Mouse (Mus musculus): ENCODE data around the gene Ocm.

DNA sequence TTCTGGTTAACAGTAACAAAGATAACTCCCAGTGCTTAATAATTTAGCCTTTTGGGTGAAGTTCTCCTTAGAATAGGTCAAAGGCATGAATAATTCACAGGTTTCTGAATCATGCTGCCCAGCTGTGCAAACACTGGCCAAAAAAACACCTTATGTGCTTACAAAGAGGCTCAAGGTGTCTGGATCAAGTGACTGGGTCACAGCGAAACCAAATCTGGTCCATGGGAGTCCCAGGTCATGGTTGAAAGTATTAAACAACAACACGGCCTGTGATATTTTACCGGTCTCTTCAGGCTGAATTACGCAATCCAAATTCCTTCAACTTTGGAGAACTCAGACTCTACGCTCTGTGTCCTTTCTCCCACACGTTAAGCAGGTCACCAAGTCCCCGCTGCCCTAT, 6.0 kb upstream of the Ocm start:
- no peak for TF ChIP-seq CTCF (IDR thresholded peaks at IDR 0.05)
- TF ChIP-seq EP300 (IDR thresholded peaks at IDR 0.05), result no peak

All from lung, postnatal 0 days (tissue).